Mouse (Mus musculus): ENCODE results near the gene Gm3646. TPM values are rescaled to one million over a fixed set of nuclear protein-coding genes. Genes with fewer than 3 reads are reported as not detected.

Gene Gm3646
- total and polyA plus RNA-seq, 2 experiments from 2014 or later, result not detected

DNA sequence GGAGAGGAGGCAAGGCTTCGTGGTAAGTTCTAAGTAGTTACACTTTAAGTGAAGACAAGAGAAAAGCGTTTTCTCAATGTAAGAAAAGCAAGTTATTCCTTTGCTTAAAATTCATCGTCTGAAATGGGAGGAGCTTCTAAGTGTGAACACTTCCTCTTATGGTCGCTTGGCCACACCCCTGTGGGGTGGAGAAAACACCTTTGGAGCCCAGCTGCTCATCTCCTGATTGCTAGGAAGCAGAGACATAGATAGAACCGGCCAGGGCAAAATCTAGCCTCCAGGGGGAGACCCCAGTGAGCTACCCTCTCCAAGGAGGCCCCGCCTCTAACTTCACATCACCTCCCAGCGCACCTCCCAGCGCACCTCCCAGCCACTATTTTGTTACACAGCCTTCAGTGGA lies 34.7 kb upstream of the Gm3646 start:
- H3K9ac ChIP-seq (replicated peaks; ENCODE audit: low read length), result no peak overlapping the region
- no peak for DNase-seq (ENCODE audit: low spot score)
- no peaks in the 10 kb centered on the region for H3K36me3 ChIP-seq (ENCODE audit: insufficient read depth, low read length)
- no peaks in the 10 kb centered on the region for H3K27me3 ChIP-seq (ENCODE audit: insufficient read depth, low read length)
- H3K4me1 ChIP-seq (ENCODE audit: insufficient read depth, low read length), result 0 out of 2 replicates have a peak, but pooled peaks cover 10% of the 10 kb centered on the region
- TF ChIP-seq CTCF (IDR thresholded peaks at IDR 0.05; ENCODE audit: low read depth), result no peak
- no peak overlapping the region for H3K4me3 ChIP-seq (ENCODE audit: low read length)
- WGBS, result 60% methylated on average over 8 of the region's 8 CpGs
- no peak overlapping the region for H3K4me2 ChIP-seq (ENCODE audit: low read depth, low read length)
- ATAC-seq, result no peak
- no peak overlapping the region for H3K27ac ChIP-seq
- H3K9me3 ChIP-seq (ENCODE audit: low read length), result no peaks in the 10 kb centered on the region

GRCm38 (mm10) chr1:39839217-39839616 lies 34.1 kb upstream of the Gm3646 start:
- no peaks in the 10 kb centered on the region for H3K27me3 ChIP-seq (ENCODE audit: insufficient read depth, low read length)
- H3K9ac ChIP-seq (replicated peaks; ENCODE audit: low read length), result no peak overlapping the region
- H3K27ac ChIP-seq, result no peak overlapping the region; the same call in 1 of the 2 replicates
- 34% methylated on average over 10 of the region's 10 CpGs for WGBS
- peak; percentile 38 for DNase-seq (ENCODE audit: low spot score)
- no peak overlapping the region for H3K4me2 ChIP-seq (ENCODE audit: low read depth, low read length)
- no peak overlapping the region for H3K4me3 ChIP-seq (ENCODE audit: low read length)
- TF ChIP-seq CTCF (IDR thresholded peaks at IDR 0.05; ENCODE audit: low read depth), result no peak
- H3K4me1 ChIP-seq (ENCODE audit: insufficient read depth, low read length), result 0 out of 2 replicates have a peak, but pooled peaks cover 10% of the 10 kb centered on the region
- H3K9me3 ChIP-seq (ENCODE audit: low read length), result no peaks in the 10 kb centered on the region
- no peaks in the 10 kb centered on the region for H3K36me3 ChIP-seq (ENCODE audit: insufficient read depth, low read length)
- ATAC-seq, result peak; percentile 78

DNA sequence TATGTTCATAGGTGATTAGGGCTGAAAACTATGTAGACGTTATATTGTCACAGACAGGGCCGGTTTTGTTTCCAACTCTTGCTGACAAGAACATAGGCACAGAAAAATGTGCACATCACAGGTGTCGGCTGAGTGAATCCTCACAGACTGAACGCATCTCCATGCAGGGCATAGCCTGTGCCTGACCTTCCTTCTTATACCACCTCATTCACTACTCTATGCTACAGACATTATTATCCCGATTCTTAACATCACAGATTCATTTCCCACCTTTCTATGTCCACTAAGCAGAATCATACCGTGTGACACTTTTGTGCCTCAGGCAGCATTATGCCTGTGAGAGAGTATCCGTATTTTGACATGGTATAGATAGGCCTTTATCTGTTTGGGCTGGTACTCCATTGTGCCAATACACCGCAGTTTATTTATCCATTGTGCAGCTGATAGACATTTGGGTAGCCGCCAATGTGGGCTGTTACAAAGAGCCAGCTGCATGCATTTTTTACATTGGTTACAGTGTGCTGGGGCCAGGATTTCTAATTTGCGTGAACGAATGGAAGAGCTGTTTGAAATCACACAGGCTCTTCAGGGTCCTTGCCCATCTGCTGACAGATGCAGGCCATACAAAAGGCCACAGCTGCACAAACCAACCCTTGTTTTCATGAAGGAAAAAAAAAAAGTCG lies 33.5 kb upstream of the Gm3646 start:
- Histone ChIP-seq H3K4me3 (ENCODE audit: low read length) (no peak overlapping the region), H3K27me3 (ENCODE audit: insufficient read depth, low read length) (no peaks in the 10 kb centered on the region), H3K9ac (replicated peaks; ENCODE audit: low read length) (no peak overlapping the region), H3K27ac (peak overlapping the region; percentile 26; the same call in 1 of the 2 replicates), H3K4me1 (ENCODE audit: insufficient read depth, low read length) (0 out of 2 replicates have a peak, but pooled peaks cover 10% of the 10 kb centered on the region), H3K4me2 (ENCODE audit: low read depth, low read length) (no peak overlapping the region), H3K9me3 (ENCODE audit: low read length) (no peaks in the 10 kb centered on the region), H3K36me3 (ENCODE audit: insufficient read depth, low read length) (no peaks in the 10 kb centered on the region)
- 20% methylated on average over 12 of the region's 12 CpGs for WGBS
- DNase-seq (ENCODE audit: low spot score) (peak; percentile 84), ATAC-seq (peak; percentile 92)
- TF ChIP-seq CTCF (IDR thresholded peaks at IDR 0.05; ENCODE audit: low read depth), result no peak

DNA sequence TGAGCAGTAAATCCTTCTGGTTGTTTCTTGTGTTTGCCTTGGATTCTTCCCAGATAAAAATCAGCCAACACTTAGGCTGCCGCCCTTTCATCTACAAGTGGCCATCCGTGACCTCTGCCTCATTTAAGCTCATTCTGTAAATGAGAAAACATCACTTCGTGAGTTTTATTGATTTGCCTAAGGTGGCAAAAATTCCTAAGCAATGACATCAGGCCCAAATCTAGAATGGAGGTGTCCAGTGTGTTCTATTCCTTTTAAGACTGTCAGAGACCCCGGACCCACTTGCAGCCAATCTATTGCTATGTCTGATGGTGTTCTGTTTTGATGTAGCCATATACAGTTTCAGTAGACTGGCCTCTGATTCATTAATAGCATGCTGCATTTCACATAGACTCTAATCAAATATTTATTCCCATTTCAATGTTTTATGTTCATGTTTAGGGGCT lies 26.5 kb upstream of the Gm3646 start:
- DNase-seq (ENCODE audit: low spot score) (no peak), ATAC-seq (no peak)
- no peaks in the 10 kb centered on the region for H3K36me3 ChIP-seq (ENCODE audit: insufficient read depth, low read length)
- 0 out of 2 replicates have a peak, but pooled peaks cover 2% of the 10 kb centered on the region for H3K4me1 ChIP-seq (ENCODE audit: insufficient read depth, low read length)
- no peaks in the 10 kb centered on the region for H3K27me3 ChIP-seq (ENCODE audit: insufficient read depth, low read length)
- no peaks in the 10 kb centered on the region for H3K9me3 ChIP-seq (ENCODE audit: low read length)
- WGBS, result 83% methylated on average over 4 of the region's 4 CpGs
- H3K9ac ChIP-seq (replicated peaks; ENCODE audit: low read length), result no peak overlapping the region
- TF ChIP-seq CTCF (IDR thresholded peaks at IDR 0.05; ENCODE audit: low read depth), result no peak
- no peak overlapping the region for H3K27ac ChIP-seq
- H3K4me2 ChIP-seq (ENCODE audit: low read depth, low read length), result no peak overlapping the region
- no peak overlapping the region for H3K4me3 ChIP-seq (ENCODE audit: low read length)

GRCm38 (mm10) chr1:39830786-39831593 lies 25.9 kb upstream of the Gm3646 start:
- Histone ChIP-seq H3K9ac (replicated peaks; ENCODE audit: low read length) (no peak overlapping the region), H3K4me2 (ENCODE audit: low read depth, low read length) (no peak overlapping the region), H3K36me3 (ENCODE audit: insufficient read depth, low read length) (no peaks in the 10 kb centered on the region), H3K27me3 (ENCODE audit: insufficient read depth, low read length) (no peaks in the 10 kb centered on the region), H3K27ac (no peak overlapping the region), H3K4me1 (ENCODE audit: insufficient read depth, low read length) (0 out of 2 replicates have a peak, but pooled peaks cover 2% of the 10 kb centered on the region), H3K9me3 (ENCODE audit: low read length) (no peaks in the 10 kb centered on the region), H3K4me3 (ENCODE audit: low read length) (no peak overlapping the region)
- TF ChIP-seq CTCF (IDR thresholded peaks at IDR 0.05; ENCODE audit: low read depth), result no peak
- no peak for ATAC-seq
- 87% methylated on average over 11 of the region's 11 CpGs for WGBS
- DNase-seq (ENCODE audit: low spot score), result no peak

- Histone ChIP-seq H3K4me1 (ENCODE audit: insufficient read depth, low read length) (no peaks in the 10 kb centered on the region), H3K36me3 (ENCODE audit: insufficient read depth, low read length) (no peaks in the 10 kb centered on the region), H3K9ac (replicated peaks; ENCODE audit: low read length) (no peak overlapping the region), H3K27me3 (ENCODE audit: insufficient read depth, low read length) (no peaks in the 10 kb centered on the region), H3K4me2 (ENCODE audit: low read depth, low read length) (no peak overlapping the region), H3K9me3 (ENCODE audit: low read length) (no peaks in the 10 kb centered on the region), H3K27ac (no peak overlapping the region), H3K4me3 (ENCODE audit: low read length) (no peak overlapping the region)
- no peak for TF ChIP-seq CTCF (IDR thresholded peaks at IDR 0.05; ENCODE audit: low read depth)
- ATAC-seq (no peak), DNase-seq (ENCODE audit: low spot score) (no peak)
- WGBS, result 84% methylated on average over 4 of the region's 4 CpGs
Observed at GRCm38 (mm10) chr1:39824902-39825301, 19.8 kb upstream of the Gm3646 start.
